Mouse (Mus musculus): ENCODE results near the gene Man2c1. TPM values are rescaled to one million over a fixed set of nuclear protein-coding genes. Genes with fewer than 3 reads are reported as not detected.

Man2c1 gene
- polyA plus RNA-seq (2021; fragmentation: Nextera tagmentation): 17.3 and 19.7 TPM in 2 replicates
- long read RNA-seq, experiment 1, transcript Man2c1-211 (26 exons, 3,820 nt): major isoform, 71 of 136 reads
- long read RNA-seq, experiment 1, partial matches to known transcripts: 17 of 136 reads
- long read RNA-seq, experiment 1, other reads (novel, unspliced or antisense): 47 of 136 reads
- long read RNA-seq, experiment 2, partial matches to known transcripts: 10 of 16 reads
- long read RNA-seq, experiment 2, other reads (novel, unspliced or antisense): 2 of 16 reads

DNA sequence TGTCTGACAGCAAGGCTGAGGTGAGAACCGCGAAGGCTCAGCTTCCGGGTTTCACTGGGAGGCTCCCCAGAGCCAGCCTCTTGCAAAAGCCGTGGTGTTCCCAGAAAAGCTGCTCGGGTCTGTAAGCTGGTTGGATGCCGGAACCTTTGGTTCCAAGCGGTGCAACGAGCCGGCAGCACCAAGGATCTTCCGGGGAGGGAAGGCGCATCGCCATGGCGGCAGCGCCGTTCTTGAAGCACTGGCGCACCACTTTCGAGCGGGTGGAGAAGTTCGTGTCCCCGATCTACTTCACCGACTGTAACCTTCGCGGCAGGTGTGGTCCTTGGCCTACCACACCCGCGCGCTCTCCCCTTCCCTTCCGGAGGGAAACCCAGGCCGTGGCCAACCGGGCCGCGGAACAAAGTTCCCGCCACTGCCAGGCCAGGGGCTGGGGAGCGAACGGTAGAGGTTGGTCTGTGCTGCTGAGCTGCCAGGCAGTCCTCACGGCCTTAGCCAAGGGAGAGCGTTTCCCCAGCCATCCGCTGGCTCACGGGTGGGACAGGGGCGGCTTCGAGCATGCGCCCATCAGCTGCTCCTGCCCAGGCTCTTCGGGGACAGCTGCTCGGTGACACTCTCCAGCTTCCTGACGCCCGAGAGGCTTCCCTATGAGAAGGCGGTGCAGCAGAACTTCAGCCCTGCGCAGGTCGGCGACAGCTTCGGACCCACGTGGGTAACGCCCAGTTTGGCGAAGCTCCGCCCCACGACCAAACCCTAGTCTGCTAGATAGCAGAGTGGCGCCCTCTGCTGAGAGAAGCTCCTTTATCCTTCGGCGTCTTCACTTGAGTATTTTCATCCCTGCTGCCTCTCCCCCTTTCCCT lies at the start of gene Man2c1:
Man2c1 (plus strand) TSS at position 114 of the 857 bp plus-strand sequence.

DNA sequence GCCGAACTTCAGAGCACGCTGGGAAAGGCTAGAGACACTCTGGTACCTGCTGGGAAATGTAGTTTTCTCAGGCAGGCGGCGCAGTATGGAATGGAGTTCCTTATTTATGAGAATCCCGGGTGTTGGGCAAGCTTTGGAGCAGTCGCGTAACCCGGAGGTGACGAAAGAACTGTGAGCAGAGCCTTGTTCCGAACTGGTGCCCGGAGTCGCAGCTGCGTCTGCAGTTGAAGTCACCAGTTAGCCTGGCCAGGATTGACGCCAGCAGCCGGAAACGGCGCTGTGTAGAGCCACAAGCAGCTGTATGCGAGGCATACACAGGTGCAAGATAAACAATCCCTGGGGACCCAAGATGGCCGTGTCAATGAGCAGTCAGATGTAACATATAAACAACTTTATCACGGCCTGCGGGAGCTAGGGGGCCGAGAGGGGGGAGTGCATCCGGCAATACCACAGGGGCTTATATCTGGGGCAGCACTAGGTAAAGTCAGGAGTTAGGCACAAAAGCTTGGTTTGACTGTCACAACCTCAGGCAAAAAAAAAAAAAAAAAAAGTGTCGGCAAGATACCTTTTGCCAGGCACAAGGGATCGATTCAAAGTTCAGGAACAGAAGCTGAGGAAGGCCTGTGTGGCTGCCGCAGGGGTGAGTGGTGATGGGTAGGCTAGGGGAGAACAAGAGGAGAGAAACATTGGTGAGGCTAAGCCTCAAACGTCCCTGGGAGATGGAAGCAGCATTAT lies 17.8 kb downstream of the Man2c1 start, which contains the start of gene Neil1:
Neil1 (minus strand) TSS at position 162 of the 735 bp plus-strand sequence.

DNA sequence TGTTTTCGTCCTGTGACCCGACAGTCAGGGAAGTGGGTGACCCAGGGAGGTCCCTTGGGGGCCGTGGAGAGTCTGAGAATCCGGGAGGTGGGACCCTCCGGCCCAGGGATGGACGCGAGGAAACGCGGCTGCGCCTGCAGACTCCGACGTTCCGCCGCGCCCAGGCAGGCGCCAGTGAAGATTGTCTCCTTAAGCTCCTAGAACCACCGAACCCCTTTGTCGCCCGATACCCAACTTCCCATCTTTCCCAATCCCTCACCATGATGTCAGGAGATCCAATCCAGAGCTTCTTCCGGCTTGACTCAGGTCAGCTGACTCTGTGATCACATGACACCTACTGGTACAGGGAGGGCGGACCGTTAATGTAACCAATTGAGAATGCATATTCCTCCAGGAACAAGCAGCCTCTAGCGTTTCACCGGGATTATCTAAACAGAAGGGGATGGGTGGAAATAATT lies 27.6 kb downstream of the Man2c1 start, which contains the start of gene Commd4:
Commd4 (minus strand) TSS at position 319 of the 458 bp plus-strand sequence.

Other genes with a start within 250 kb of the Man2c1 start
- 2.9 and 3.0 TPM in 2 replicates for gene Snx33, start 202.3 kb upstream of the Man2c1 start, polyA plus RNA-seq (2021; fragmentation: Nextera tagmentation)
- gene Imp3, start 193.2 kb upstream of the Man2c1 start, polyA plus RNA-seq (2021; fragmentation: Nextera tagmentation): 84.1 and 97.0 TPM in 2 replicates
- 18.7 and 19.1 TPM in 2 replicates for gene Snupn, start 179.8 kb upstream of the Man2c1 start, polyA plus RNA-seq (2021; fragmentation: Nextera tagmentation)
- 4.8 and 12.3 TPM in 2 replicates for gene Ptpn9, start 135.8 kb upstream of the Man2c1 start, polyA plus RNA-seq (2021; fragmentation: Nextera tagmentation)
- 4.5 and 13.7 TPM in 2 replicates for gene Sin3a, start 58.6 kb upstream of the Man2c1 start, polyA plus RNA-seq (2021; fragmentation: Nextera tagmentation)
- 4.0 and 4.4 TPM in 2 replicates for gene Neil1, start 17.6 kb downstream of the Man2c1 start, polyA plus RNA-seq (2021; fragmentation: Nextera tagmentation)
- 168 and 181 TPM in 2 replicates for gene Commd4, start 27.6 kb downstream of the Man2c1 start, polyA plus RNA-seq (2021; fragmentation: Nextera tagmentation)
- not detected in 2 replicates for gene Trcg1, start 105.9 kb downstream of the Man2c1 start, polyA plus RNA-seq (2021; fragmentation: Nextera tagmentation)
- gene 1700017B05Rik, start 131.9 kb downstream of the Man2c1 start, polyA plus RNA-seq (2021; fragmentation: Nextera tagmentation): 3.9 and 4.3 TPM in 2 replicates

Data from left cerebral cortex, adult 6 months (tissue).